Mouse (Mus musculus) monocyte, adult 5-6 weeks (primary cell): ENCODE results near the gene Tbc1d8. TPM values are rescaled to one million over a fixed set of nuclear protein-coding genes. Genes with fewer than 3 reads are reported as not detected.

ENCODE experiments used
- ATAC-seq: fragments of 153-309, 156-312 bp; replicated peaks from 2 replicates; pipeline ENCODE4 v1.8.0; 2017; ENCODE audit warnings: mild to moderate bottlenecking; ENCODE audit not compliant: low TSS enrichment, insufficient number of reproducible peaks, severe bottlenecking, poor library complexity, low FRiP score
- total RNA-seq: library from RNA; stranded (forward); fragments of 200-1000, 200-491, 200-594 nt; gene quantifications from 3 replicates; pipeline ENCODE4 v1.2.3, GENCODE M21; 2017

The Tbc1d8 gene
- total RNA-seq, 1 experiment from 2014 or later = 41.9 TPM

DNA sequence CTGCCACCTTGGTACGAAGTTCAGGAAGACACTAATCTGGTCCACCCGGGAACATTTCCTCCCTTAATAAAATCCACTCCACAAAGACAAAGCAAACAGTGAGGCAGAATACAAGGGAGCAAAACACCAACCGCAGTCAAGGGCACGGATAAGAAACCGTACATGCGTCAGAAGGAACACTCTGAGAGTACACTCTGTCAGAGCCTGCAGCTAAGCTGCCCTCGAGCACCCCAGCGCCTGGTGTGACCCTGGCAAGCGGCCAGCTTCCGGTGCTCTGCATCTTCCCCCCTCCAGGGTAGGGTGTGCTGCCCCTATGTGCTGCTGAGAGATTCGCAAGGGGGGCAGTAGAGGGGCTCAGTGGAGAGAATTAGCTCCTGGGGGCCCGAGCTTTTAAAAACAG lies 60.7 kb downstream of the Tbc1d8 start:
- ATAC-seq = no peak

DNA sequence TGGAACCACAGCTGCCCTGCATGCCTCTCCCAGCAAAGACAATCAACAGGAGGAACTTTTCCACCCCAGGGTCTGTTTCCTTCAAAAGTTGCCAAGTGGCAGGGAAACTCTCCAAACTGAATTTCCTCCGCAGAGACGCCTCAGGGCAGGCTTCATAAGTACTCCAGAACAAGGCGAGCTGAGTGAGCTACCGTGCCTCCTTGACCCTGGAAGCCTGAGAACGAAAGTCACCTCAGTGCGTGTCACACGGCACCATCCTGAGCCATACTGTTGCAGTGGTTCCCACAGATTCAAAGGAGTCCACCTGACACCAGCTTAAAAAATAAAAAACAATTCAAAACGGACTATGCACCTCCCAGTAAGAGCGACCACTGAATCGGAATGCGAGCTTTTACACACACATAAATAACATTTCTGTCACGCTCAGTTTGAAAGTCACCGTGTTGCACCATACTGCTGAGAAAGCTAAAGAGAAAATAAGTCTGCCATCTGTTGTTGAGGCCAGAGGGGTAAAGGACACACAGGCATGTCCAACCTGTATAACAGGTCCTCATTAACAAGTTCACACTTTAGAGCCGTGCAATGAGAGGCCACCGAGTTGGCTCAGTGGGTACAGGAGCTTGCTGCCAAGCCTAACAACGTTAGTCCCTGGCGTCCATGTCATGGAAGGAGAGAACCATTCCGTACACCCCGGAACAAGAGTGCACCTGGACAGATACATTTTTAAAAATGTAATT lies 68.3 kb downstream of the Tbc1d8 start:
- ATAC-seq = no peak

DNA sequence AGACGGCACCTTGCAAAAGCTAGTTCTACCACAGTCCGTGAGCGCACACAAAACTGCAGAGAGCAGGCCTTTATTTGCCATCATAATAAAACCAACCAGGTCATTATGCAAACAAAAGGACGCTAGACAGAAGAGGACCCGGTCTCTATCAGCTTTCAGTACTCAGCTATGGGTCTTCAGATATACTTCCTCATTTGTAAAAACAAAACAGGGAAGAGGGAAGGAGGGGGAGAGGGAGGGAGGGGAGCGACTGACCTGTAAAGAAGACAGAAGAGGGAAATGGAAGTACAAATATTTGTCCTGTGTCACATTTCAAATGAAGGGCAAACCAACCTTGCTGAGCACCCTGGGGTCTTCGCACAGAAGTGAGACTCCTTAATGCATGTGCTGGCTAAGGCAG lies 69.9 kb downstream of the Tbc1d8 start:
- peak; percentile 66 for ATAC-seq

DNA sequence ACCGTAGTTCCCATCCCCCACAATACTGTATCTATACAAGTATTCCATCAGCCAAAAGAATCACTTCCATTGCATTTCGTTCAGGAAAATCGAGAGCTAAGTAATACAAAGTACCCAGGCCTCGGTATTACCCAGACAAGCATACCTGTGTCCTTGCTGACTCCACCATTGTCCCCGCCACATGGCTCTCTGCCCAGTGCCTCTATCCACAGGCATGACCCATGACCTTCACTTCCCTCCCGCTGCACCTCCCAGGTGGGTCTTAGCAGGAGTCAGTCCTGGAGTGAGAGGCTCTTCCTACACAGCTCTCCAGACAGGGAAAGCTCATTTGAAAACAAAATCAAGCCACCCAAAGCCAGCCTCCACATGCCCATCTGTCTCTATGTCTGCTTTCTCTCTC lies 70.4 kb downstream of the Tbc1d8 start:
- no peak for ATAC-seq

DNA sequence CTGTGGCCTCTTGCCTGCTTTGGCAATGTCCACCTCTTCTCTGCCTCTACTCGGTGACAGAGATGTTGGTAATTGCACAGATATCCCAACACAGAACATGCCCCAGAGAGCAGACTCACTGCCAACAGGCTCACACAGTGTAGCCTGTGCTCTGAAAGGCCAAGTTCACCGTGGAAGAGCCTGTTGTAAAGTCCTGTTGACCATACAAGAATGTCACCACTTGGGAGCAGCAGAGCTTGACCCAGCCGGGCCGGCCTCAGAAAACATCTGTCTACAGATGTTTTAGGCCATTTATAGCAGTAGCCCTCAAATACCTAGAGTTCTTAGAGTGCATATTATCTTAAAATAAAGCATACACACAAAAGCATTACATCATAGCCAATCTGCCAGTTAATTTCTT lies 71.4 kb downstream of the Tbc1d8 start:
- ATAC-seq = no peak

DNA sequence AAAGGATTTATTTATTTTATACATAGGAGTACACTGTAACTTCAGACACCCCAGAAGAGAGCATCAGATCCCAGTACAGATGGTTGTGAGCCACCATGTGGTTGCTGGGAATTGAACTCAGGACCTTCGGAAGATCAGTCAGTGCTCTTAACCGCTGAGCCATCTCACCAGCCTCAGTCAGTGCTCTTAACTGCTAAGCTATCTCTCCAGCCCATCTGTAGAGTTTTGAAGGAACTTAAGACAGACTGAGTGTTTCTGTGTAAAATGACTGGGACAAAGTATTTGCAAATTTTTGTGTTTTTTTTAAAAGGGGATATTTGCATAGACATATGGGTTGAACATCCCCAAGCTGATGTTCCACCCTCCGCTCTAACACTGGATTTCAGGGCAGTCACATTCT lies 78.4 kb downstream of the Tbc1d8 start:
- no peak for ATAC-seq

DNA sequence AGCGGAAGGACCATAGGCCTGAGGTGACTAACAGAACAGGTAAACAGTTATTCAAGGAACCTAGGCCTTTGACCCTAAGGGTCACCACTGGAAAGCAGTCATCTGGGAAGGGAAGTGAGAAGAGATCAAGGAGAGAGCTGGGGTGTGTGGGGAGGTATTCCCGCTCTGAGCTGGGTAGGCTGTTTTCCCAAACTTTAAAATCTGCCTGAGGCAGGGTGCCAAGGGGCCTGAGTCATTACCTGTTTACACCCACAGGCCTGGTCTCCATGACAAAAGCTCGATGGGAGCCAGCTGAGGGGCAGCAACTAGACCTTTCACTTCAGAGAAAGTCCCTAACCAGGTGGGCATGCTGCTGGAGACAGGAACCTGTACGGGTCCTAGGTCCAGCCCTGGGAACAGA lies 79.3 kb downstream of the Tbc1d8 start:
- ATAC-seq = no peak

DNA sequence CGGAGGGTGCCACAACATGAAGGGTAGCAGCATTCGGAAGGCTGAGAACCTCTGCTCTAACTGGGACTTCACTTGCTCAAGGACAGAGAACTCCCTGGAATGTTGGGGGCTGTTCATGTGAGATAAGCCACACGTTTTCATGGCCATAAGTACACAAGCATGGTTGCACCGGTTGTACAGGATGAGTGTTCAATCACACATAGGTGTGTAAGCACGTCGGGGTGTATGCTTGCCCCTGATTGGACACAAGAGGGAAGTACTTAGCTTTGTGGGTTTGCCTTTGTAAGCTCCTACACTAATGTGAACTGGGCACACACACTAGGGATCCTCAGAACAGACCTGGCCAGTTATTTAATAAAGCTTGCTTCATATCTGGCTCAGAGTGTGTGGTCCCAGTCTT lies 80.3 kb downstream of the Tbc1d8 start:
- ATAC-seq = no peak

DNA sequence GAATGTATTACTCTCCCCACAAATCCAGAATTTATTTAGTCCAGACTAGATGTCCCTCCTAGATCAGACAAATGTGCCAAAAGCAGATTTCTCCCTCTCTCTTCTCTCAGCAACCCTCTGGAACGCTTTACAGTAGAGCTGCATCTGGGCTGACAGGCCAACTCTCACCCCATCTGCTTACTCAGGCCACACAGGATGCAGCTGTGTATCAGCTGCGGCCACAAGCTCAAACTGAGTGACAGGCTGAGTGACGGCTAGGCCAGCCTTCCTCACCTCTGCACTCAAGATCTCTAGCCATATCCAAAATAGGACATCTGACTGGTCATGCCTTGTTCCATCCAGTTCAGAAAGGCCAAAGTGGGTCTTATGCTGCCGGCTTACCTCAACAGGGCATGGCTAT lies 82.2 kb downstream of the Tbc1d8 start:
- no peak for ATAC-seq

DNA sequence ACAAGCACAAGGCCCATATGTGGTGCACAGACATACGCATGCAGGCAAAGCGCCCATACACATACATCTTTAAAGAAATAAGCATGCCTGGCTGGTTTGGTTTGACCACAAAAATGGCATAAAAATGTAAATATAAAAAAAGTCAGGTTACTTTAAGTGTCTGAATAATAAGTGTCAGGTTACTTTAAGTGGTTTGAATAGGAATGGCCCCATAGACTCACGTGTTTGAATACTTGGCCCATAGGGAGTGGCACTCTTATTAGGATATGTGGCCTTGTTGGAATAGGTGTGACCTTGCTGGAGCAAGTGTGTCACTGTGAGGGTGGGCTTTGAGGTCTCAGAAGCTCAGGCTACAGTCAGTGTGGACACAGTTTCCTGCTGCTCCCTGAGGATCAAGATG lies 83.9 kb downstream of the Tbc1d8 start:
- ATAC-seq = no peak

DNA sequence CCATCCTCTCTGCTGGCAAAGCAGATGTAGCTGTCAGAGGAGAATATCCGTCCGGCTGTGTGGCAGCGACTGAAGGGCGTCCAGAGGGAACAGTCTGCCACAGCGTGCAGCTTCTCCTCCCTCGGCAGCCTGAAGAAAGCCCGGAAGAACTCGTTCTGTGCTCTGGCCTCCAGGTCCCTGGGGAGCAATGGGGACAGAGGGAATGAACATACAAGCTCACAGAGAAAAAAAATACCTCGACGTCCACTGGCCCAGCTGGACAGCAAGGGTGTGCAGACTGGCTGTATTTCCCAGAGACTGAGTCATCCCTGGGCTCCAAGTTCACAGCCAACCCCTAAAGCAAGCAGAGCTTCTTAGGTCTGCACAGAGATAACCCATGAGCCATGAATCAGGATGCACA lies 84.5 kb downstream of the Tbc1d8 start:
- no peak for ATAC-seq

DNA sequence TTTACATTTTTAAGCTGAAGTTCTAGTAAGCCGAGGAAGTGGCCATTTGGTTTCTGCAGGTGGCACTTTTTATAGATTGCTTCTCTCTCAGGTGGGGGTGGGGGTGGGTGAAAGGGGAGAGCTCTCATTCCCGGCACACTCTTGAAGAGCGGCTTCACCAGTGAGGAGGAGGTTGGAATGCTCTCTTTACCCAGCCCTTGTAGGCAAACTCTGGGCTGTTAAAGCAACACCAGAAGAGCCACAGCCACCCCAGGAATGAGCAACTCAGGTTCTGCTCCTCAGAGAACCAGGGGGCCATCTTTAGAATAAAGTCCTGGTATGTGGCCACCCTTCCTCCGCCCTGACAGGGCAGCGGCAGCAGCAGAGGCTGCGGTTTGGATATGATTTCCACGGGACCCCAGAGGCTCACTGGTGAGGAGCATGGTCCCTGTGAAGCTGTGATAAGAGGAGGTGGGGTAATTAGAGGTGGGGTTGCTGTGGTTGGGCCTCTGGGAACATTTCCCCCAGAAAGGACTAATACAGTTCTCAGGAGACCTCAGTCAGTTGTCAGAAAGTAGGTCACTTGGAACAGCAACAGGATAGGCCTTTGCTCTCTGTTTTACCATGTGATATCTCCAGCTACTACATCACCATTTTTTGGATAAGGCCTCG lies 85.2 kb downstream of the Tbc1d8 start:
- ATAC-seq = no peak

DNA sequence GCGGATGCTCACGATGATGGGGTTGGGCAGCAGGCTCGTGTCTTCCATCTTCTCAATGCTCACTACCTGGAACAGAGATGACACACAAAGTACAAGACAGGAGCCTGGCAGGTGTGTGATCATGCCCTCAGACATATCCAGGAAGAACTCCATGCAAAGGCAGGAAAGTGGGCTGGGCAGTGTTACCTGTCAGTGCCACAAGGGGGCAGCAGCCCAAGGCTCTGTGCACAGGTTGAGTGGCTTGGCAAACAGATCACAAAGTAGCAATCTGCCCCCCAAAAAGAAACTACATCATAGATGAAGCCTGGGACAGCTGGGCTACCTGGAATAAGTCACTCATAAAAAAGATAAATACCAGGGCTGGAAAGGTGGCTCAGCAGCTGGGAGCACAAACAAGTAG lies 86.4 kb downstream of the Tbc1d8 start:
- ATAC-seq = peak; percentile 71

DNA sequence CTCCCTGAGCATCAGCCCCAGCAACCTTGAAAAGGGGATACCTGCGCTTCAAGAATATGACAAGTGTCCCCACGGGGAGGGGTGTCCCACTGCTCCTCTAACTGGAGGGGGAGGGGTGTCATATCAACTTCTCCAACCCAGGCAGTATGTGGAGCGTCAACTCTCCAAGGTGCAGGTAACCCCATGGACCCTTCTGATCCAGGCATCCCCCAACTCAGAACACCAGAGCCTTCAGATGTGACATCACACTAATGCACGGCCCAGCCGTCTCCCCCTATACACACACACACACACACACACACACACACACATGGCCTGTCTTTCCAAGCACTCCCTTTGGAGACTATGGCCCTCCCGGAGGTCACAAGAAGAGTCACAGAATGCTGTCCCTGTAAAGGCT lies 86.9 kb downstream of the Tbc1d8 start:
- ATAC-seq = no peak

DNA sequence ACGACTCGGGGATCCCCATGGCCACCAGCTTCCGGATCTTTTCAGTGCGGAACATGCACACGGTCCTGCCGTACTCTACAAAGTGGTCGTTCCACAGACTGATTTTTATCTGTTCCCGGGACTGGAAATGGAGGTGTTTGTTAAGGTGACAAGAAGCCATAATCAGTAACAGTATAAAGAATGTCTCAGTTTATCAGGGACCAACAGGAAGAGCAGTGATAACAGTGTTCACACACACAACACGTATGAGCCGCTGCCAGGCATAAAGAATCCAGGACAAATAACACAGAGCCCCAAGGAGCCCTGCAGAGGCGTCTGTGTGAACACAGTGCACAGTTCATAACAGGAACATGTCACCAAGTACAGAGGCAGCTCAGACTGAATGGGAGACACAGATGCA lies 89.2 kb downstream of the Tbc1d8 start:
- no peak for ATAC-seq

DNA sequence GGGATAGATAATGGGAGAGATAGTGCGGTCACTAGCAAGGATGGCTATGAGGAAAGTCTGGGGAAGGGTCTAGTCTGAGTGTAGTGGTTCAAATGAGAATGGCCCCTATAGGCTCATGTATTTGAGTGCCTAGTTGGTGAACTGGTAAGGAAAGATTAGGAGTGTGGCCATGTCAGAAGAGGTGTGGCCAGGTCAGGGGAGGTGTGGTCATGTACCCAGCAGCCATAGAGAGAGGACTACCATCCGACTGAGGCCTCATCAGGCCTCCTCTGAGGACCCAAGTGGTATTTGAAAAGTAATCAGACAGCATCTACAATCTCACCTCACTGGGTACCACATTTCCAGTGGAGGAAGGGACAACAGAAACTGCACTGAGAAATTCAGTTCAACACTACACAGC lies 90.4 kb downstream of the Tbc1d8 start:
- ATAC-seq = no peak

DNA sequence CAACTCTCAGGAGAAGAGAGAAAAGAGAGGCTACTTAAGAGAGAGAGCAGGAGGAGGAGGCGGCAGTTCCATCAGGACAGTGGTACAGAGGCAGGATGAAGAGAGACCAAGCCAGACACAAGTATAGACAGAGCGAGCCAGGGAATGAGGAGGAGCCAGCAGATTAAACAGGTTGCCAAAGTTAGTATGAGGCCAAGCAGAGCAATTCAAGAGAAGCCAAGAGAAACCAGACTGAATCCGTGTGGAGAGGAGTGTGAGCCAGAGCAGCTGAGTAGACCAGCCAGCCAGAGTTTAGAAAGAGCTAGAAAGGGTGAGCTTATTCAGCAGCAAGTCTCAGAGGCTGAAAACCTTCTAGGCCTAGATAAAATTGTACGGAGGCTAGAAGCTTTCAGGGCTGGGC lies 91.1 kb downstream of the Tbc1d8 start:
- ATAC-seq = no peak

DNA sequence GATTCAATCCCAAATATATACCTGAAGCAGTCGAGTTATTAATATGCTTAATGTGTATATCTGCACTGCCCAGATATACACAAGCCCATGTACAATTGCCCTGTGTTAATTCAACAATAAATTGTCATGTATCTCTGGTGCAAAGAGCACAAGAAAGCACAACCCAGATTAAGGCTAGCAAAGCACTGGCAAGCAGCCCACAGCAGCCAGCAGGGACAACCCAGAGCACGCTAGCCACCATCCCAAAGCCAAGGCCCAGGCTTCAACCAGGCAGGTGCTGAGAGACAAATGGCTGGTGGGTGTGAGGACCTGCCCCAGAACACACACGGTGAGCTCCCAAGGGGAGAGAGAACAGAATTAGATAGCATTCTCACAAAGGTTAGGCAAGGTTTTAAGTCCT lies 92.1 kb downstream of the Tbc1d8 start:
- ATAC-seq = no peak

DNA sequence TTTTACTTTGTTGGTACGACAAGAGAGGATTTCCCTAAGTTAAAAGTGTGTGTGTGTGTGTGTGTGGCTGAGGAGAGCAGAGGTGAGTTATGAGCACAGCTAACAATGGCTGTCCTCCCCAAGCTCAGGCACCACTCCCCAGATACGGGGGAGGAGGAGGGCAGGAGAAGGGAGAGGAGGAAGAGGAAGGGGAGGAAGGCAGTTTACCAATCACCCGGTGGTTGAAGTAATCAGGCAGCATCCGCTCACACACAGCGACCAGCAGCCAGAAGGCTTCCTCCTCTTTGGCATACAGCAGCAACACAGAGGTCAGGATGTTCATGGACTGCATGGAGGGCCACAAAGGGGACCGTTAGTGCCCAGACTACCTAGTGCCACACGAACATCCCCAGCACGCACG lies 93.6 kb downstream of the Tbc1d8 start:
- ATAC-seq = no peak

DNA sequence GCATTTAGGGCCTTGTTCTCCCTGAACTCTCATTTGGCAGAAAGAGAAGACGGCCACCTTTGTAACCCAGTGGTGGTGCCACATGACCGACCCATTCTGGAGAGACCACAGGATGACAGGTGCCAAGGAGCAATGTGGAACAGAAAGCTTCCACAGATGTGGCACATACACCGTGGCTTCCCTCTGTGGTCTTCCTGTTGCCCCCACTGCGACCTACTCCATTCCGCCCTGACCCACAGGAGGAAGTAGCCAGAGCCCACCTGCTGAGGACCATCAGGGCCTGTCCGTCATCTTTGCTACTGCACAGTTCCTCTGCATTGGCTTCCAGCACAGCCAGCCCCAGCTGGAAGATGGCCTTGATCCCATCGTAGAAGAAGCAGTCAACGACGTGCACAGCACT lies 97.5 kb downstream of the Tbc1d8 start:
- ATAC-seq = no peak

DNA sequence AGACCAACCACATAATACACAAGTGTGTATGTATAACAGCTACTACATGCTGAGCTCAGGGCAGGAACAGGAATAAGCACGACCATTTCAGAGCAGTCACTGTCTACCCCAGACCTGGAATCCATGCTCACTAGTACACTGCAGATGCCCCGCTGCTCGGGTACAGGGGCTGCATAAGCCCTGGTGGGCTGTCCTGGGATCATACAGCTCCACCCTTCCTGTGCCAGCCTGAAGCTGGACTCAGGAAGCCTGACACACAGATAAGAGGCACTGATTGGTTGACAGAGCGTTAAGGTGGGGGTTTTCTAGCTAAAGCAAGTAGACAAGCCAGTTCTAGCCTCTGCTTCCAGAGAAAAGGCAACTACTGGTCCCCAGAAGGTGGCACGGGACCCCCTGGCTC lies 99.5 kb downstream of the Tbc1d8 start:
- ATAC-seq = no peak
